Mouse (Mus musculus) heart, embryonic 15.5 days (tissue): ENCODE measurements around the gene Csrnp1. TPM values are rescaled to one million over a fixed set of nuclear protein-coding genes. Genes with fewer than 3 reads are reported as not detected.

ENCODE experiments used
- ATAC-seq: fragments of 200-750 bp; cut with Nextera tagmentation; replicated peaks from 2 replicates; pipeline ENCODE4 v1.8.0; 2017; ENCODE audit warnings: low read depth, moderate TSS enrichment; ENCODE audit not compliant: insufficient number of reproducible peaks, insufficient read depth, low FRiP score
- H3K27ac ChIP-seq: fragments of 300-500 bp; sonication (generic); 2 replicates; pipeline ENCODE4 v1.5.1; 2015; ENCODE audit warnings: mild to moderate bottlenecking, inconsistent platforms
- H3K27me3 ChIP-seq: fragments of 300-500 bp; sonication (generic); 2 replicates; pipeline ENCODE4 v1.6.1; 2015; ENCODE audit warnings: inconsistent platforms
- H3K36me3 ChIP-seq: fragments of 300-500 bp; sonication (generic); 2 replicates; pipeline ENCODE4 v1.6.1; 2015; ENCODE audit warnings: mild to moderate bottlenecking, inconsistent platforms
- H3K4me1 ChIP-seq: fragments of 300-500 bp; sonication (generic); replicated peaks from 2 replicates; pipeline ENCODE4 v1.6.1; 2015; ENCODE audit warnings: inconsistent platforms
- H3K4me2 ChIP-seq: fragments of 300-500 bp; sonication (generic); 2 replicates; pipeline ENCODE4 v1.6.1; 2015; ENCODE audit warnings: inconsistent platforms, mild to moderate bottlenecking, moderate library complexity
- H3K4me3 ChIP-seq: fragments of 300-500 bp; sonication (generic); 2 replicates; pipeline ENCODE4 v1.5.1; 2015; ENCODE audit warnings: mild to moderate bottlenecking, inconsistent platforms
- H3K9ac ChIP-seq: fragments of 300-500 bp; sonication (generic); 2 replicates; pipeline ENCODE4 v1.6.1; 2015; ENCODE audit warnings: mild to moderate bottlenecking, inconsistent platforms
- H3K9me3 ChIP-seq: fragments of 300-500 bp; sonication (generic); replicated peaks from 2 replicates; pipeline ENCODE4 v1.6.1; 2016; ENCODE audit warnings: inconsistent platforms
- WGBS: fragments of 180-500 bp; shearing (Covaris S2); methylation state at CpG from one replicate; pipeline ENCODE4 v1.1.7; 2015; ENCODE audit warnings: mixed read lengths; 5-methylcytosine and 5-hydroxymethylcytosine counted together
- polyA plus RNA-seq: library from polyadenylated mRNA; unstranded; fragments of >200 nt; fragmentation: Nextera tagmentation; extraction: Ambion mirVana; gene quantifications from 2 replicates; pipeline ENCODE4 v1.2.1, GENCODE M21; 2015

The Csrnp1 gene
- polyA plus RNA-seq, 1 experiment from 2014 or later, result 6.9 TPM

DNA sequence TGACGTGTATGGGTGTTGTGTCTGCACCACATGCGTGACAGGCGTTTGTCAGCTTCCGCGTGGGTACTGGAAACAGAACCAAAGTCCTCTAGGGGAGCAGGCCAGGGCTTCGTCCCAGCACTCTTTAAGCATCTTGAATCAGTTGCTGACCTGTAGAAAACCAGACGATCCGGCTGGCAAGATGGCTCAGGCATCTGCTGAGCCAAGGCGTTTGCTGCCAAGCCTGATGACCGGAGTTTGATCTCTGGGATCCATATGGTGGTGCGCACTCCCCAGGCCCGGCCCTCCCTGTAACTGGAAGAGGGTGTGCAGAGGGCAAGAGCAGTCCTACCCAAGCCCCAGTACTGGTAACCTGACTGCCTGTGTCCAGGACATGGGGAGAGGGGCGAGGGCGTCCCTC lies 42.6 kb downstream of the Csrnp1 start:
- H3K9ac ChIP-seq, result no peak overlapping the region
- H3K9me3 ChIP-seq, result no peaks in the 10 kb centered on the region
- no peak overlapping the region for H3K4me2 ChIP-seq
- WGBS, result 83% methylated on average over 14 of the region's 14 CpGs
- ATAC-seq, result no peak
- H3K27me3 ChIP-seq, result no peaks in the 10 kb centered on the region
- H3K4me1 ChIP-seq, result peaks cover 4% of the 10 kb centered on the region
- H3K27ac ChIP-seq, result no peak overlapping the region
- no peaks in the 10 kb centered on the region for H3K36me3 ChIP-seq
- no peak overlapping the region for H3K4me3 ChIP-seq

- Histone ChIP-seq H3K4me2 (no peak overlapping the region), H3K27ac (no peak overlapping the region), H3K27me3 (no peaks in the 10 kb centered on the region), H3K4me1 (peaks cover 9% of the 10 kb centered on the region), H3K36me3 (no peaks in the 10 kb centered on the region), H3K9me3 (no peaks in the 10 kb centered on the region), H3K9ac (no peak overlapping the region), H3K4me3 (no peak overlapping the region)
- WGBS, result 73% methylated on average over 5 of the region's 5 CpGs
- ATAC-seq, result no peak
Observed at GRCm38 (mm10) chr9:119941407-119941806, 43.1 kb downstream of the Csrnp1 start.

DNA sequence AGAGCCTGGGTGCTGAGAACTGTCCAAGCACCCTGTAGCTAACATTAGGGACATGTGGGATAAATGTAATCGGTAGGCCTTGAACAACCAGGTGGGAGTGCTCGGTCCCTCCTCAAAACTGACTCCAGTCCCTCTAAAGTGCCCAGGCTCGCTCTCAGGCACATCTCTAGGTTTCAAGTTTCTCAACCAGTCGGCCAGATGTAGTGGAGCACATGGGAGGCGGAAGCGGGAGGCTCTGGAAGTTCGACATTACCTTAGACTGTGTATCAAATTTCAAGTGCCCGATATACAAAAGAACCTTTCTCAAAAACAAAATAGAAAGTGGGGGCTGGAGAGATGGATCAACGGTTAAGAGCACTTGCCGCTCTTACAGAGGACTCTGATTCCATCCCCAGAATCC lies 44.8 kb downstream of the Csrnp1 start:
- 76% methylated on average over 10 of the region's 10 CpGs for WGBS
- no peak overlapping the region for H3K27ac ChIP-seq
- no peak for ATAC-seq
- H3K36me3 ChIP-seq, result no peaks in the 10 kb centered on the region
- H3K4me3 ChIP-seq, result no peak overlapping the region
- no peaks in the 10 kb centered on the region for H3K9me3 ChIP-seq
- H3K9ac ChIP-seq, result no peak overlapping the region
- H3K4me2 ChIP-seq, result no peak overlapping the region
- no peaks in the 10 kb centered on the region for H3K27me3 ChIP-seq
- H3K4me1 ChIP-seq, result peaks cover 9% of the 10 kb centered on the region

DNA sequence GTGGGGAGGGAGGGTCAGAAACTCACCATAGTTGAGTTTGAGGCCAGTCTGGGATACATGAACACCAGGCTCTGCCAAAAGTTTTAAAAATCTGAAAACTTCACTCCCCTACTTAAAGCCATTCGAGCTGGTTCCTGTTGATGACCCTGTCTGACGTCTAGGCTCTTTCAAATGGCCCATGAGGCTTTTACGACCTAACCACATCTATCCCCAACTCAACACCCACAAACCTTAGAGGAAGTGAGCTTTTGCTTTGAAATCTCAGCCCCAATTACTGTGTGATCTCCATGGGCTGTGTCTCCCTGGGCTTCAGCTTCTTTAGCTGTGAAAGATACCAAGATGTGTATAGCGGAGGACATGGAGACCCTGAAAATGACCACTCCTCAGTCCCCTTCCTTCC lies 46.0 kb downstream of the Csrnp1 start:
- no peaks in the 10 kb centered on the region for H3K36me3 ChIP-seq
- WGBS, result 75% methylated on average over 4 of the region's 4 CpGs

DNA sequence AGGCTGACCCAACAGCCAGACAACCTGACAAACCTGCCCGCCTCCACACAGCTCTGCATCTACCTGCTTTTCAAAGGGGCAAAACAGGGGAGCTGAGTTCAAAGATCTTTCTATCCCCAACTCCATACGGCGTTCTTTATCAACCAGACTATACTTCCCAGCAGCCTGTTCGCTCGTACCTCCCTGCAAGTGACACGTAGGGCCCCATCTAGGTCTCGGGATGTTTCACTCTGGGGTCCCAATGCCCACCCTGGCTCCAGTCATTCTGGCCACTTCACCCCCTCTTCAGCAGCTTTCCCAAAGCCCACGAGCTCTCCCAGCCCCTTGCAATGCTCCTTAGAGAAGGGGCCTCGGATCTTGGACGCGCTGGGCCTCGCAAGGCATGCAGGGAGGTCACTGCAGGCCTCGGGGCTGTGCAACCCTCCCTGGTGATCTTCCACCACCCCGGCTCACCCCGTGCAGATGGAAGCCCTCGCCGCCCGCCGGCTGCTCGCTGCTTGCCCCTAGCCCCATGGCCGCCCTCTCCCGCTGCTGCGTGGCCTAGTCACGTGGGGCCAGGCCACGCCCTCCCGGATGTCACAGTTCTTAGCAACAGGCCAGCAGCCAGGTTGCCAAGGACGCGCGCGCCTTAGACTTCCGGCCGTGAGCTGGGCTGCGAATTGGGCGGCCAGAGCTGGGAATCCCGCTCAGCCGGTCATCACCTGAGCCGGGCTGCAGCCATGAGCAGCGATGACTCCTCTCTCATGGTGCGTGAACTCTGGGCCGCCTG lies 47.3 kb downstream of the Csrnp1 start, which contains the start of the genes Gorasp1 and Ttc21a:
Gene Gorasp1 (minus strand): TSS at position 561 of the 769 bp plus-strand sequence.
Gene Ttc21a (plus strand): TSS at position 602 of the 769 bp plus-strand sequence.
- Histone ChIP-seq H3K9ac (peak within 1 kb of the TSS; percentile 85), H3K4me3 (peak within 1 kb of the TSS; percentile 78), H3K27me3 (no peaks in the 10 kb centered on the region), H3K36me3 (no peaks in the 10 kb centered on the region), H3K9me3 (no peaks in the 10 kb centered on the region), H3K27ac (peak within 1 kb of the TSS; percentile 81), H3K4me1 (peaks cover 9% of the 10 kb centered on the region), H3K4me2 (peak within 1 kb of the TSS; percentile 90)
- peak; percentile 94 for ATAC-seq
- 1% methylated on average over 40 of the region's 40 CpGs for WGBS

More for the DNA sequence above, 46.0 kb downstream of the Csrnp1 start:
- H3K4me1 ChIP-seq, result peaks cover 9% of the 10 kb centered on the region
- H3K4me3 ChIP-seq, result no peak overlapping the region
- no peak for ATAC-seq
- H3K27ac ChIP-seq, result no peak overlapping the region
- no peak overlapping the region for H3K4me2 ChIP-seq
- H3K9ac ChIP-seq, result no peak overlapping the region
- H3K27me3 ChIP-seq, result no peaks in the 10 kb centered on the region
- no peaks in the 10 kb centered on the region for H3K9me3 ChIP-seq

DNA sequence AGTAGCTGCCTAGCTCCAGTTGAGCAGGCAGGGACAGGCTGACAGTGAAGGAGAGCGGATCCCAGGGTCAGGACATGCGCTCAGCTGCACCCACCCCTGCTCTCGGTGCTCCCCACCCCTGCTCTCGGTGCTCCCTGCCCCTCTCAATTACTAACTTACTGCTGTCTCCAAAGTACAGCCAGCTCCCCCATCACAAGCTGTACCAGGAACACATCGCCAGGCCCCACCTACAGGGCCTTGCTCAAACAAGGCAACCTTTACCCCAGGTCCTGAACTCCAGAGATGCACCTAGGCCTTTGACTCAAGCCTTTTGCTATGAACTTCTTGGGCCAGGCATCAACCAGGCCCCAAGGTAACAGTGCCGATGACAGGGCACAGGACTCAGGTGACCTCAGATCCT lies 50.8 kb downstream of the Csrnp1 start:
- Histone ChIP-seq H3K9me3 (no peaks in the 10 kb centered on the region), H3K36me3 (peaks cover 10% of the 10 kb centered on the region; the same call in 1 of the 2 replicates), H3K9ac (no peak overlapping the region), H3K27ac (no peak overlapping the region), H3K4me1 (peaks cover 9% of the 10 kb centered on the region), H3K4me2 (no peak overlapping the region), H3K4me3 (no peak overlapping the region), H3K27me3 (no peaks in the 10 kb centered on the region)
- ATAC-seq, result no peak
- WGBS, result 92% methylated on average over 6 of the region's 6 CpGs

- no peak for ATAC-seq
- no peaks in the 10 kb centered on the region for H3K9me3 ChIP-seq
Observed at GRCm38 (mm10) chr9:119932358-119932757, 52.1 kb downstream of the Csrnp1 start.

DNA sequence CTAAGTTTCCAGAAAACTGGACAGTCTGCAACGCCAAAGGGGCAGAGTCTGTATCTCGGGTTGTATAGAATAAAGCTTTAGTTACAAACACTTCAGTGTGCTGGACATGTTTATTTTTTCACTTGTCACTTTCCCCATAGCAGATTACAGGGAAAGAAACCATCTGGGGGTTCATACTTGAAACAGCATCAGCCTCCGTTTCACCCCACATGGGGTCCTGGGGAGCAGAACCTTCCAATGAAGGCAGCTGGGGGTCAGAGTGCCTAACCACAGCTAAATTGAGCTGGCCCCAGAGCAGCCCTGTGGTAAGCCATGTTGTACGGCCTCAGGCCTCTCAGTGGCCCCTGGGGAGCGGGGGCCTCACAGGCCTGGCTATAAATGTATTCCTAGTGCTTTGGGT lies 58.0 kb downstream of the Csrnp1 start:
- Histone ChIP-seq H3K4me1 (no peaks in the 10 kb centered on the region), H3K36me3 (peaks cover 66% of the 10 kb centered on the region), H3K27ac (no peak overlapping the region), H3K4me2 (no peak overlapping the region), H3K27me3 (no peaks in the 10 kb centered on the region), H3K4me3 (no peak overlapping the region), H3K9me3 (no peaks in the 10 kb centered on the region), H3K9ac (no peak overlapping the region)
- no peak for ATAC-seq
- 75% methylated on average over 5 of the region's 5 CpGs for WGBS

More at GRCm38 (mm10) chr9:119932358-119932757, 52.1 kb downstream of the Csrnp1 start:
- Histone ChIP-seq H3K4me3 (no peak overlapping the region), H3K36me3 (peaks cover 24% of the 10 kb centered on the region; the same call in 1 of the 2 replicates), H3K9ac (no peak overlapping the region), H3K27ac (no peak overlapping the region), H3K27me3 (no peaks in the 10 kb centered on the region), H3K4me2 (no peak overlapping the region), H3K4me1 (peaks cover 5% of the 10 kb centered on the region; the same call in 1 of the 2 replicates)
- 80% methylated on average over 12 of the region's 12 CpGs for WGBS

- 75% methylated on average over 8 of the region's 8 CpGs for WGBS
- no peak overlapping the region for H3K27ac ChIP-seq
- H3K9me3 ChIP-seq, result no peaks in the 10 kb centered on the region
- H3K9ac ChIP-seq, result no peak overlapping the region
- H3K27me3 ChIP-seq, result no peaks in the 10 kb centered on the region
- H3K4me2 ChIP-seq, result no peak overlapping the region
- no peaks in the 10 kb centered on the region for H3K4me1 ChIP-seq
- H3K36me3 ChIP-seq, result peaks cover 63% of the 10 kb centered on the region
- H3K4me3 ChIP-seq, result no peak overlapping the region
- no peak for ATAC-seq
Observed at GRCm38 (mm10) chr9:119925729-119926128, 58.7 kb downstream of the Csrnp1 start.

- Histone ChIP-seq H3K4me2 (no peak overlapping the region), H3K4me1 (no peaks in the 10 kb centered on the region), H3K9ac (no peak overlapping the region), H3K27ac (no peak overlapping the region), H3K27me3 (no peaks in the 10 kb centered on the region), H3K9me3 (no peaks in the 10 kb centered on the region), H3K36me3 (peaks cover 65% of the 10 kb centered on the region), H3K4me3 (no peak overlapping the region)
- 83% methylated on average over 16 of the region's 16 CpGs for WGBS
- ATAC-seq, result no peak
Observed at GRCm38 (mm10) chr9:119925120-119925657, 59.3 kb downstream of the Csrnp1 start.

GRCm38 (mm10) chr9:119923462-119923861 lies 61.0 kb downstream of the Csrnp1 start:
- H3K4me1 ChIP-seq, result no peaks in the 10 kb centered on the region
- H3K36me3 ChIP-seq, result peaks cover 70% of the 10 kb centered on the region
- H3K27me3 ChIP-seq, result no peaks in the 10 kb centered on the region
- H3K4me2 ChIP-seq, result no peak overlapping the region
- no peaks in the 10 kb centered on the region for H3K9me3 ChIP-seq
- H3K27ac ChIP-seq, result no peak overlapping the region
- ATAC-seq, result no peak
- no peak overlapping the region for H3K4me3 ChIP-seq
- 67% methylated on average over 4 of the region's 4 CpGs for WGBS
- no peak overlapping the region for H3K9ac ChIP-seq
